Mouse (Mus musculus) spleen, adult 18-20 months (tissue): ENCODE measurements around the gene Mrps12.
"Not testable (repeated sequence)": the region's sequence is repeated elsewhere in the genome, so short reads cannot be mapped to it uniquely, and the experiment has no call there.

Source experiments
- DNase-seq, 2 experiments: peaks; one replicate each; pipeline ENCODE4 v3.0.0; 2022; ENCODE audit warnings: mixed read lengths in 2 of 2

The Mrps12 gene

GRCm38 (mm10) chr7:28701306-28701705 is 40.3 kb downstream of the Mrps12 start:
- not testable (repeated sequence) for DNase-seq

- DNase-seq, result no peak
These were observed 41.4 kb downstream of the Mrps12 start for GRCm38 (mm10) chr7:28700269-28700668.

- DNase-seq, result no peak
These were observed 44.3 kb downstream of the Mrps12 start for GRCm38 (mm10) chr7:28697277-28697676.

GRCm38 (mm10) chr7:28694966-28695511 is 46.6 kb downstream of the Mrps12 start:
- DNase-seq, result no peak

- no peak for DNase-seq
These were observed 47.2 kb downstream of the Mrps12 start for GRCm38 (mm10) chr7:28694423-28694822.

GRCm38 (mm10) chr7:28693321-28693966 is 48.2 kb downstream of the Mrps12 start:
- peak; percentile 54 to 65 for DNase-seq

- no peak for DNase-seq
These were observed 48.9 kb downstream of the Mrps12 start, which contains the start of gene Fbxo27 for GRCm38 (mm10) chr7:28692545-28693320. TSS of gene Fbxo27 (plus strand) at chr7:28692849.

- DNase-seq, result no peak
These were observed 50.5 kb downstream of the Mrps12 start for GRCm38 (mm10) chr7:28691075-28691474.
